Mouse (Mus musculus): ENCODE data around the gene Asb17.
"Not testable (repeated sequence)": the region's sequence is repeated elsewhere in the genome, so short reads cannot be mapped to it uniquely, and the experiment has no call there.

The Asb17 gene

GRCm38 (mm10) chr3:153831873-153832653, 11.9 kb upstream of the Asb17 start:
- DNase-seq (ENCODE audit: low read depth, low spot score), result no peak

GRCm38 (mm10) chr3:153832654-153832945, 11.4 kb upstream of the Asb17 start:
- DNase-seq (ENCODE audit: low read depth, low spot score), result no peak

GRCm38 (mm10) chr3:153834071-153834470, 9.9 kb upstream of the Asb17 start:
- no peak for DNase-seq (ENCODE audit: low read depth, low spot score)

GRCm38 (mm10) chr3:153835455-153836086, 8.4 kb upstream of the Asb17 start:
- DNase-seq (ENCODE audit: low read depth, low spot score), result peak; percentile 80

- DNase-seq (ENCODE audit: low read depth, low spot score), result no peak
Observed at GRCm38 (mm10) chr3:153836316-153836715, 7.7 kb upstream of the Asb17 start.

GRCm38 (mm10) chr3:153837593-153837992, 6.4 kb upstream of the Asb17 start:
- DNase-seq (ENCODE audit: low read depth, low spot score), result no peak

GRCm38 (mm10) chr3:153844757-153845156, 748 bp downstream of the Asb17 start:
- no peak for DNase-seq (ENCODE audit: low read depth, low spot score)

GRCm38 (mm10) chr3:153845500-153845899, 1.5 kb downstream of the Asb17 start:
- DNase-seq (ENCODE audit: low read depth, low spot score), result no peak

GRCm38 (mm10) chr3:153846109-153846508, 2.1 kb downstream of the Asb17 start:
- DNase-seq (ENCODE audit: low read depth, low spot score), result no peak

- DNase-seq (ENCODE audit: low read depth, low spot score), result no peak
Observed at GRCm38 (mm10) chr3:153847207-153847733, 3.3 kb downstream of the Asb17 start.

- peak; percentile 44 for DNase-seq (ENCODE audit: low read depth, low spot score)
Observed at GRCm38 (mm10) chr3:153849368-153850015, 5.5 kb downstream of the Asb17 start.

GRCm38 (mm10) chr3:153850759-153851158, 6.8 kb downstream of the Asb17 start:
- no peak for DNase-seq (ENCODE audit: low read depth, low spot score)

GRCm38 (mm10) chr3:153852266-153852665, 8.3 kb downstream of the Asb17 start:
- no peak for DNase-seq (ENCODE audit: low read depth, low spot score)

GRCm38 (mm10) chr3:153858350-153859001, 14.5 kb downstream of the Asb17 start:
- no peak for DNase-seq (ENCODE audit: low read depth, low spot score)

- DNase-seq (ENCODE audit: low read depth, low spot score), result not testable (repeated sequence)
Observed at GRCm38 (mm10) chr3:153860392-153860791, 16.4 kb downstream of the Asb17 start.

- peak; percentile 5 for DNase-seq (ENCODE audit: low read depth, low spot score)
Observed at GRCm38 (mm10) chr3:153863816-153864215, 19.8 kb downstream of the Asb17 start.

- DNase-seq (ENCODE audit: low read depth, low spot score), result no peak
Observed at GRCm38 (mm10) chr3:153864636-153865429, 20.8 kb downstream of the Asb17 start.

- no peak for DNase-seq (ENCODE audit: low read depth, low spot score)
Observed at GRCm38 (mm10) chr3:153867149-153868136, 23.4 kb downstream of the Asb17 start.

- DNase-seq (ENCODE audit: low read depth, low spot score), result no peak
Observed at GRCm38 (mm10) chr3:153871396-153871795, 27.4 kb downstream of the Asb17 start.

- no peak for DNase-seq (ENCODE audit: low read depth, low spot score)
Observed at GRCm38 (mm10) chr3:153886296-153886695, 42.3 kb downstream of the Asb17 start.

All from CD4-positive, CD25-positive, alpha-beta regulatory T cell, adult 2 months (primary cell).